Mouse (Mus musculus) myocyte (in vitro differentiated cells): ENCODE measurements at regions not wholly inside any gene's neighbourhood (a gene's known extent, or its start where the extent isn't known, plus 50 kb on each side); places are given as distances from the start of the nearest gene placed in this dataset.

Source experiments
- CEBPB ChIP-seq: IDR thresholded peaks from 2 replicates; pipeline ENCODE4 v1.6.1; 2011; ENCODE audit warnings: mild to moderate bottlenecking, moderate library complexity; ENCODE audit not compliant: poor library complexity, insufficient read depth, severe bottlenecking
- E2F4 ChIP-seq: IDR thresholded peaks from one replicate; pipeline ENCODE4 v1.6.1; 2011; ENCODE audit warnings: mild to moderate bottlenecking, control low read depth, moderate library complexity; ENCODE audit not compliant: insufficient read depth
- MAX ChIP-seq: IDR thresholded peaks from one replicate; pipeline ENCODE4 v1.6.1; 2011; ENCODE audit warnings: low read depth, mild to moderate bottlenecking, control low read depth
- MYOD1 ChIP-seq, 3 experiments: IDR thresholded peaks; one replicate each; pipeline ENCODE4 v1.6.1; 2011; ENCODE audit warnings: control low read depth in 2 of 3, low read depth in 2 of 3, mild to moderate bottlenecking in 2 of 3, moderate library complexity in 1 of 3; ENCODE audit not compliant: insufficient read length in 2 of 3, control insufficient read depth in 1 of 3
- MYOG ChIP-seq, 3 experiments: IDR thresholded peaks; one replicate each; pipeline ENCODE4 v1.6.1; 2011; ENCODE audit warnings: control low read depth in 2 of 3, low read depth in 2 of 3, mild to moderate bottlenecking in 2 of 3; ENCODE audit not compliant: insufficient read length in 2 of 3, control insufficient read depth in 1 of 3, insufficient read depth in 1 of 3
- POLR2A ChIP-seq: IDR thresholded peaks from one replicate; pipeline ENCODE4 v1.6.1; 2011; ENCODE audit warnings: low read depth, mild to moderate bottlenecking, control low read depth, moderate library complexity; ENCODE audit not compliant: insufficient read length
- POLR2AphosphoS2 ChIP-seq: IDR thresholded peaks from one replicate; pipeline ENCODE4 v1.6.1; 2011; ENCODE audit warnings: low read depth, control low read depth; ENCODE audit not compliant: insufficient read length
- SRF ChIP-seq: IDR thresholded peaks from one replicate; pipeline ENCODE4 v1.6.1; 2011; ENCODE audit warnings: low read depth; ENCODE audit not compliant: control insufficient read depth, insufficient read length
- USF1 ChIP-seq: IDR thresholded peaks from one replicate; pipeline ENCODE4 v1.6.1; 2011; ENCODE audit warnings: low read depth, mild to moderate bottlenecking, control low read depth, moderate library complexity

GRCm38 (mm10) chr16:77417791-77418190 lies 184.1 kb downstream of the Gm11146 start:
- TF ChIP-seq POLR2A (no peak), E2F4 (no peak), SRF (no peak), CEBPB (no peak), MAX (no peak), POLR2AphosphoS2 (no peak), MYOG (IDR thresholded peaks at IDR 0.05; ENCODE audit: control insufficient read depth in 1 of 3, insufficient read depth in 1 of 3, insufficient read length in 2 of 3, low read depth in 2 of 3) (no peak), MYOD1 (IDR thresholded peaks at IDR 0.05; ENCODE audit: control insufficient read depth in 1 of 3, insufficient read length in 2 of 3, low read depth in 2 of 3) (no peak), USF1 (no peak)
